Mouse (Mus musculus): Measurements from ENCODE around the gene Spns1. TPM values are rescaled to one million over a fixed set of nuclear protein-coding genes. Genes with fewer than 3 reads are reported as not detected.
"Not testable (repeated sequence)": the region's sequence is repeated elsewhere in the genome, so short reads cannot be mapped to it uniquely, and the experiment has no call there.

Spns1 gene
- polyA plus RNA-seq, 1 experiment from 2014 or later, result 67.4 TPM

DNA sequence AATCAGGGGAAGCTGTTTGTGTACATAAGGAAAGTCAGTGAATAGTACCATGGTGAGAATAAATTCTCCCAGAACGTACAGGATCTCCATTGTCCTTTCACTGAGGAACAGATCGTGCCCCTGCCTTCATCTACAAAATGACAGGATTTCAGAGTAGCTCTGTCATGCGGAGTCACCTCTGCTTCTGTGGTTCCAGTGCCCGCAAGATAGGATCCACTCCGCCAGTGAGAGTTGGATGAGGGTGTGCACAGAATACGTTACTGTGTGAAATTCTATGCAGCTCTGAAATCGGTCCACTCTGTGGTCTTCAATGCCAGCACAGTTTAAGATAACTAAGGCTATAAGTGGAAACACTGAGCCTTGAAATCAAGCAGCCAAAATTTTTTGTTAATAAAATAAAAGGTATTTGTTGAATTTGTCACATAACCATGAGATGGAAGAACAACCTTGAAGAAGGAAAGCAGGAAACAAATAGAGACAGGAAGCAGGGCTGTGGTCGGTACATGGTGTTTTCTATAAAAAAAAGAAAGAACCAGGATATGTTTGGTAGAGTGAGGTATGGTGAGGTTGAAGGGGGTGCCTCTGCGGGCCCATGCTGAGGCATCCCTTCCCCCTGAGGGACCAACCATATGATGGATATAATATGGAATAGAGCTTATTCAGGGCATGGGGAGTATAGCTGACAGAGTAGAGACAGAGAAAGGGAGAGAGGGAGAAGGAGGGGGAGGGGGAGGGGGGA is 47.2 kb downstream of the Spns1 start:
- no peak for ATAC-seq (ENCODE audit: low FRiP score)
- Histone ChIP-seq H3K9me3 (replicated peaks) (no peaks in the 10 kb centered on the region), H3K4me2 (replicated peaks) (no peak overlapping the region), H3K4me1 (no peaks in the 10 kb centered on the region), H3K4me3 (no peak overlapping the region), H3K9ac (no peak overlapping the region), H3K27me3 (peaks cover 3% of the 10 kb centered on the region), H3K27ac (no peak overlapping the region), H3K36me3 (no peaks in the 10 kb centered on the region)
- WGBS, result 88% methylated on average over 9 of the region's 9 CpGs

DNA sequence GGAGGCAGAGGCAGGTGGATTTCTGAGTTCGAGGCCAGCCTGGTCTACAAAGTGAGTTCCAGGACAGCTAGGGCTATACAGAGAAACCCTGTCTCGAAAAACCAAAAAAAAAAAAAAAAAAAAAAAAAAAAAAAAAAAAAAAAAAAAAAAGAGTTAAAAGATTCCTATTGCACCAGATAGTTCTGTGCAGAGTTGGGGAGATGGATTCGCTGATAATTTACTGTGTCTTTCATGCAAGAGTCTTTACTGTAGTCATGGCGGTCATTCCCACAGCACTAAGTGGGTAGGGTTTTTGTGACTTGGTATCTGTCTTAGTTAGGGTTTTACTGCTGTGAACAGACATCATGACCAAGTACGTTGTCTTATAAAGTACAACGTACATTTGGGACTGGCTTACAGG is 48.4 kb downstream of the Spns1 start:
- peaks cover 15% of the 10 kb centered on the region for H3K27me3 ChIP-seq
- not testable (repeated sequence) for H3K9me3 ChIP-seq (replicated peaks); ATAC-seq (ENCODE audit: low FRiP score); H3K4me3 ChIP-seq; H3K9ac ChIP-seq; H3K27ac ChIP-seq; H3K4me1 ChIP-seq; H3K36me3 ChIP-seq; H3K4me2 ChIP-seq (replicated peaks)
- 97% methylated on average over 5 of the region's 6 CpGs for WGBS

DNA sequence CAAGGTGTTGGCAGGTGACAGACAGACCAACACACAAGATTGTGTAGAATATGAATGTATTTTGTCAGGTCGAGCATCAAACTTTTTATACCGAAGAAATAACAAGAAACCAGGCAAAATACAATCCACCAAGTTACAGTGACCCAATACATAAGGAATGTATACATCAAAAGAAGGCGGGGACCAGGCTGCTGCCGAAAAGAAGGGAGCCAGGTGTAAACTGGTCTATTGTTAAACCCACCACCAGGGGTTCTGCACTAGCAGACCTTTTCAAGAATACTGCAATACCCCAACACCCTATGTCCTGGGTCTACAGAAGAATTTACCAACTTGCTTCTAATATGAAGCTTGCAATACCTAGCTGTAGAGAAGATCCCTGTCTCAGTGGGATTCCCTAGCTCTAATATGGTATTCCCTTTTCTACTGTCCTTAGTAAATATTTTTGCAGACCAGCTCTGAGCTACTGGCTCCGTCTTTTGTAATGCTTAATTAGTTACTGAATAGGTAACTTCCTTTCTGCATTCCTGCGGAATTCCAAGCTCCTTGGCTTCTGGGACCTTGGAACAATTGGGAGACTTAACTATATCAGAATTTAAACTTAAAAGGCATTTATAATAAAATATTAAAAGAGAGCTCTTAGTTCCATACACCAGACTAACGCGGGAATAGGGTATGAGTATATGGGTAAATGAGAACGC is 51.5 kb downstream of the Spns1 start:
- not testable (repeated sequence) for H3K27ac ChIP-seq; H3K36me3 ChIP-seq; H3K4me2 ChIP-seq (replicated peaks); H3K9ac ChIP-seq; H3K4me1 ChIP-seq; H3K9me3 ChIP-seq (replicated peaks); H3K4me3 ChIP-seq; ATAC-seq (ENCODE audit: low FRiP score)
- 25% methylated on average over 9 of the region's 9 CpGs for WGBS
- H3K27me3 ChIP-seq, result peaks cover 15% of the 10 kb centered on the region

DNA sequence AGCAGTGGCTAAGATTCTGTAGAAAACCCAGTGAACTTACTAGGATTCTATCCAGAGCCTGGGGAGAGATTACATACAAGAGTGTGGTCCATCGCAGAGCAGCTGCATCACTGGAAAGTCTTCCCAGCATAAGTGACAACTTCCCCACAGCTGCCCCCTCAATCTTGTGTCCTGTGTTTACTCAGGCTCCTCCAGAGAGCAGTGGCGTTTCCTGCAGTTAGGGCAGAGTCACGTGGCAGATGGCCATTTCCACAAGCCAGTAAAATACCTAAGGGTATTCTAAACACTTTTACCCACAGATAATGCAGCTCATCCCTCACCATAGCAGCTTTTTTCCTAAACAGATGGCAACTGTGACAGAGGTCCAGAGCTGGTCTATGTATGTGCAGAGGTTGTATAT is 52.5 kb downstream of the Spns1 start:
- no peaks in the 10 kb centered on the region for H3K4me1 ChIP-seq
- H3K27ac ChIP-seq, result no peak overlapping the region
- WGBS, result 44% methylated on average over 3 of the region's 3 CpGs
- no peaks in the 10 kb centered on the region for H3K36me3 ChIP-seq
- H3K4me2 ChIP-seq (replicated peaks), result no peak overlapping the region
- H3K9me3 ChIP-seq (replicated peaks), result no peaks in the 10 kb centered on the region
- no peak overlapping the region for H3K9ac ChIP-seq
- ATAC-seq (ENCODE audit: low FRiP score), result no peak
- H3K4me3 ChIP-seq, result no peak overlapping the region
- H3K27me3 ChIP-seq, result peaks cover 15% of the 10 kb centered on the region

DNA sequence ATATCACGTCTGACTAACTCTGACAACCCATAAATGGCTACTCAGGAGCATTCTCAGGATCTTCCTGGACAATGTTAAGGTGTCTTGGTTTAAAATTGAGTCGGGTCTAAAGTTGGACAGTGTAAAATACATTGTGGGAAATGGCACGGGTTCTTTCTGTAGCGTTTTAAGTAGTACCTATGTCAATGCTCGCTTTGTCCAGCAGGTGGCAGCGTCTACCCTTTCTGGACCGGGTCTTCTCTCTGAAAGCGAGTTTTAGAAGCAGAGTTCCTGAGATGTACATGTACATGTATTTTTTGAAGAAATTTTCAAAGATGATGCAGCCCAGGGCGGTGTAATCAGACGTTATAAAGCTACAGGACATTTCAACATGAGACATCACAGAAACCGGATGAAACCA is 53.5 kb downstream of the Spns1 start:
- no peak for ATAC-seq (ENCODE audit: low FRiP score)
- Histone ChIP-seq H3K9ac (no peak overlapping the region), H3K9me3 (replicated peaks) (no peaks in the 10 kb centered on the region), H3K27me3 (peaks cover 15% of the 10 kb centered on the region), H3K4me3 (no peak overlapping the region), H3K4me1 (no peaks in the 10 kb centered on the region), H3K4me2 (replicated peaks) (no peak overlapping the region), H3K27ac (no peak overlapping the region), H3K36me3 (no peaks in the 10 kb centered on the region)
- WGBS, result 11% methylated on average over 11 of the region's 11 CpGs

Small RNA genes lying within 50 kb of the gene (microRNA-seq; reads per million reads assigned to microRNA genes)
- gene Mir7058, result not detected

Other genes starting within 250 kb of the Spns1 start
- gene Xpo6, start 176.9 kb downstream of the Spns1 start, polyA plus RNA-seq (2016; fragmentation: Nextera tagmentation; extraction: Ambion mirVana), result 67.9 and 79.0 TPM in 2 replicates
- 309 and 312 TPM in 2 replicates for gene Sbk1, start 104.8 kb downstream of the Spns1 start, polyA plus RNA-seq (2016; fragmentation: Nextera tagmentation; extraction: Ambion mirVana)
- 2.8 and 3.0 TPM in 2 replicates for gene Lat, start 7.9 kb downstream of the Spns1 start, polyA plus RNA-seq (2016; fragmentation: Nextera tagmentation; extraction: Ambion mirVana)
- gene Nfatc2ip, start 19.3 kb upstream of the Spns1 start, polyA plus RNA-seq (2016; fragmentation: Nextera tagmentation; extraction: Ambion mirVana), result 3.8 and 4.7 TPM in 2 replicates
- not detected in 2 replicates for gene Cd19, start 37.4 kb upstream of the Spns1 start, polyA plus RNA-seq (2016; fragmentation: Nextera tagmentation; extraction: Ambion mirVana)
- gene Rabep2, start 51.3 kb upstream of the Spns1 start, polyA plus RNA-seq (2016; fragmentation: Nextera tagmentation; extraction: Ambion mirVana), result 31.1 and 32.1 TPM in 2 replicates
- gene Atp2a1, start 85.7 kb upstream of the Spns1 start, polyA plus RNA-seq (2016; fragmentation: Nextera tagmentation; extraction: Ambion mirVana), result 4.1 and 16.7 TPM in 2 replicates
- 63.5 and 65.8 TPM in 2 replicates for gene Sh2b1, start 98.0 kb upstream of the Spns1 start, polyA plus RNA-seq (2016; fragmentation: Nextera tagmentation; extraction: Ambion mirVana)
- 113 and 116 TPM in 2 replicates for gene Tufm, start 109.9 kb upstream of the Spns1 start, polyA plus RNA-seq (2016; fragmentation: Nextera tagmentation; extraction: Ambion mirVana)
- gene Atxn2l, start 126.0 kb upstream of the Spns1 start, polyA plus RNA-seq (2016; fragmentation: Nextera tagmentation; extraction: Ambion mirVana), result 76.8 and 90.1 TPM in 2 replicates
- gene Eif3c, start 189.0 kb upstream of the Spns1 start, polyA plus RNA-seq (2016; fragmentation: Nextera tagmentation; extraction: Ambion mirVana), result 201 and 206 TPM in 2 replicates
- gene Apobr, start 207.5 kb upstream of the Spns1 start, polyA plus RNA-seq (2016; fragmentation: Nextera tagmentation; extraction: Ambion mirVana), result 0.39 and 0.43 TPM in 2 replicates
- 31.7 and 33.7 TPM in 2 replicates for gene Cln3, start 208.4 kb upstream of the Spns1 start, polyA plus RNA-seq (2016; fragmentation: Nextera tagmentation; extraction: Ambion mirVana)
- not detected in 2 replicates for gene Il27, start 217.5 kb upstream of the Spns1 start, polyA plus RNA-seq (2016; fragmentation: Nextera tagmentation; extraction: Ambion mirVana)

Data from hindbrain, embryonic 12.5 days (tissue).